Mouse (Mus musculus): ENCODE measurements at regions not wholly inside any gene's neighbourhood (a gene's known extent, or its start where the extent isn't known, plus 50 kb on each side); places are given as distances from the start of the nearest gene placed in this dataset.

GRCm38 (mm10) chr4:71357626-71358025 is 400.1 kb downstream of the Gm11232 start:
- DNase-seq (ENCODE audit: low read depth, low spot score) = no peak
- no peak for TF ChIP-seq E2F4 (IDR thresholded peaks at IDR 0.05; ENCODE audit: borderline replicate concordance, low read depth, low read length)
- Histone ChIP-seq H3K4me3 (ENCODE audit: control insufficient read depth in 1 of 2, insufficient read depth in 1 of 2, low read depth in 2 of 2, low read length in 2 of 2) (no peak overlapping the region), H3K9ac (ENCODE audit: control insufficient read depth, low read depth, low read length, poor library complexity, severe bottlenecking) (no peak overlapping the region), H3K9me3 (replicated peaks; ENCODE audit: insufficient read depth, low read length) (no peaks in the 10 kb centered on the region), H3K27ac (ENCODE audit: control insufficient read depth, low read depth, low read length) (no peak overlapping the region), H3K36me3 (ENCODE audit: control insufficient read depth in 1 of 2, insufficient read depth in 2 of 2, low read length in 2 of 2) (no peaks in the 10 kb centered on the region), H3K4me1 (ENCODE audit: control insufficient read depth in 1 of 2, insufficient read depth in 2 of 2, low read length in 2 of 2) (no peaks in the 10 kb centered on the region), H3K79me2 (ENCODE audit: control insufficient read depth, insufficient read depth, low read length, poor library complexity) (no peaks in the 10 kb centered on the region), H3K27me3 (ENCODE audit: control insufficient read depth in 1 of 2, insufficient read depth in 2 of 2, low read length in 2 of 2) (no peaks in the 10 kb centered on the region)

- no peaks in the 10 kb centered on the region for H3K79me2 ChIP-seq (ENCODE audit: control insufficient read depth, insufficient read depth, low read length, poor library complexity)
- no peak for DNase-seq (ENCODE audit: low read depth, low spot score)
- H3K36me3 ChIP-seq (ENCODE audit: control insufficient read depth in 1 of 2, insufficient read depth in 2 of 2, low read length in 2 of 2) = no peaks in the 10 kb centered on the region
- H3K9me3 ChIP-seq (replicated peaks; ENCODE audit: insufficient read depth, low read length) = no peaks in the 10 kb centered on the region
- no peaks in the 10 kb centered on the region for H3K4me1 ChIP-seq (ENCODE audit: control insufficient read depth in 1 of 2, insufficient read depth in 2 of 2, low read length in 2 of 2)
- H3K4me3 ChIP-seq (ENCODE audit: control insufficient read depth in 1 of 2, insufficient read depth in 1 of 2, low read depth in 2 of 2, low read length in 2 of 2) = no peak overlapping the region
- no peaks in the 10 kb centered on the region for H3K27me3 ChIP-seq (ENCODE audit: control insufficient read depth in 1 of 2, insufficient read depth in 2 of 2, low read length in 2 of 2)
- H3K27ac ChIP-seq (ENCODE audit: control insufficient read depth, low read depth, low read length) = no peak overlapping the region
- no peak overlapping the region for H3K9ac ChIP-seq (ENCODE audit: control insufficient read depth, low read depth, low read length, poor library complexity, severe bottlenecking)
- TF ChIP-seq RCOR1 (IDR thresholded peaks at IDR 0.05; ENCODE audit: low read depth, low read length) (no peak), KAT2A (conservative IDR thresholded peaks at IDR 0.05; ENCODE audit: low read depth, low read length) (no peak), MXI1 (IDR thresholded peaks at IDR 0.05; ENCODE audit: low read depth, low read length) (no peak), ELF1 (IDR thresholded peaks at IDR 0.05; ENCODE audit: low read depth, low read length) (no peak), POLR2AphosphoS2 (IDR thresholded peaks at IDR 0.05; ENCODE audit: low read length) (no peak), MEF2A (IDR thresholded peaks at IDR 0.05; ENCODE audit: extremely low read depth, insufficient replicate concordance, low read depth, low read length, poor library complexity, severe bottlenecking) (no peak), TCF12 (IDR thresholded peaks at IDR 0.05; ENCODE audit: low read depth, low read length) (no peak), MAFK (IDR thresholded peaks at IDR 0.05; ENCODE audit: borderline replicate concordance, low read depth, low read length) (no peak)
Observed at GRCm38 (mm10) chr4:71356714-71357113, 401.1 kb downstream of the Gm11232 start.

GRCm38 (mm10) chr4:71356310-71356709 is 401.5 kb downstream of the Gm11232 start:
- no peak overlapping the region for H3K4me3 ChIP-seq (ENCODE audit: control insufficient read depth in 1 of 2, insufficient read depth in 1 of 2, low read depth in 2 of 2, low read length in 2 of 2)
- H3K27ac ChIP-seq (ENCODE audit: control insufficient read depth, low read depth, low read length) = no peak overlapping the region
- H3K79me2 ChIP-seq (ENCODE audit: control insufficient read depth, insufficient read depth, low read length, poor library complexity) = no peaks in the 10 kb centered on the region
- no peaks in the 10 kb centered on the region for H3K4me1 ChIP-seq (ENCODE audit: control insufficient read depth in 1 of 2, insufficient read depth in 2 of 2, low read length in 2 of 2)
- no peaks in the 10 kb centered on the region for H3K36me3 ChIP-seq (ENCODE audit: control insufficient read depth in 1 of 2, insufficient read depth in 2 of 2, low read length in 2 of 2)
- no peak overlapping the region for H3K9ac ChIP-seq (ENCODE audit: control insufficient read depth, low read depth, low read length, poor library complexity, severe bottlenecking)
- H3K27me3 ChIP-seq (ENCODE audit: control insufficient read depth in 1 of 2, insufficient read depth in 2 of 2, low read length in 2 of 2) = no peaks in the 10 kb centered on the region
- TF ChIP-seq TAL1 (IDR thresholded peaks at IDR 0.05; ENCODE audit: low read length) = no peak
- no peak for TF ChIP-seq MAFK (IDR thresholded peaks at IDR 0.05; ENCODE audit: borderline replicate concordance, low read depth, low read length)
- TF ChIP-seq CHD1 (IDR thresholded peaks at IDR 0.05; ENCODE audit: low read depth, low read length) = no peak
- TF ChIP-seq CHD2 (IDR thresholded peaks at IDR 0.05; ENCODE audit: low read length) = no peak
- TF ChIP-seq EP300 (IDR thresholded peaks at IDR 0.05; ENCODE audit: low read depth in 1 of 2, low read length in 2 of 2) = no peak
- TF ChIP-seq E2F4 (IDR thresholded peaks at IDR 0.05; ENCODE audit: borderline replicate concordance, low read depth, low read length) = no peak
- TF ChIP-seq ZC3H11A (IDR thresholded peaks at IDR 0.05; ENCODE audit: low read depth, low read length) = no peak
- TF ChIP-seq ZKSCAN1 (IDR thresholded peaks at IDR 0.05; ENCODE audit: low read depth, low read length) = no peak
- TF ChIP-seq MXI1 (IDR thresholded peaks at IDR 0.05; ENCODE audit: low read depth, low read length) = no peak
- TF ChIP-seq ELF1 (IDR thresholded peaks at IDR 0.05; ENCODE audit: low read depth, low read length) = no peak
- no peak for TF ChIP-seq KAT2A (conservative IDR thresholded peaks at IDR 0.05; ENCODE audit: low read depth, low read length)
- no peak for TF ChIP-seq RAD21 (IDR thresholded peaks at IDR 0.05; ENCODE audit: low read depth, low read length)
- no peak for TF ChIP-seq ZMIZ1 (IDR thresholded peaks at IDR 0.05; ENCODE audit: low read depth, low read length)
- no peak for TF ChIP-seq ZNF384 (IDR thresholded peaks at IDR 0.05; ENCODE audit: low read depth, low read length)
- no peak for TF ChIP-seq ETS1 (IDR thresholded peaks at IDR 0.05; ENCODE audit: low read depth, low read length)
- no peak for TF ChIP-seq MAZ (IDR thresholded peaks at IDR 0.05; ENCODE audit: low read depth, low read length)
- no peak for DNase-seq (ENCODE audit: low read depth, low spot score)
- H3K9me3 ChIP-seq (replicated peaks; ENCODE audit: insufficient read depth, low read length) = no peaks in the 10 kb centered on the region

Measured in MEL (cell line).